Mouse (Mus musculus): Measurements from ENCODE around the gene Cap1.

GRCm38 (mm10) chr4:122887336-122887735, 1.5 kb upstream of the Cap1 start:
- TF ChIP-seq GATA1 (IDR thresholded peaks at IDR 0.05; ENCODE audit: low read length) (no peak), TAL1 (IDR thresholded peaks at IDR 0.05; ENCODE audit: low read length) (no peak)
